Mouse (Mus musculus) megakaryocyte-erythroid progenitor cell, adult 5-6 weeks (primary cell): ENCODE measurements around the gene Fam126b. TPM values are rescaled to one million over a fixed set of nuclear protein-coding genes. Genes with fewer than 3 reads are reported as not detected.

Experiments used
- total RNA-seq, 2 experiments: library from RNA; stranded (forward) in 1 of 2; stranded (reverse) in 1 of 2; fragments of 200-1000, 215-1000 nt in 1 of 2; fragments of >200 nt in 1 of 2; fragmentation: Nextera tagmentation in 1 of 2; gene quantifications; 2 replicates each; pipeline ENCODE4 v1.2.3; 2014 to 2017

Gene Fam126b
- total RNA-seq, 2 experiments from 2014 or later, result 11.3 to 21.1 TPM

Other genes starting within 250 kb of the Fam126b start
- 135 and 139 TPM in 2 replicates for gene Bzw1, start 193.4 kb downstream of the Fam126b start, total RNA-seq (2014; fragmentation: Nextera tagmentation)
- 242 and 249 TPM in 2 replicates for gene Bzw1, start 193.4 kb downstream of the Fam126b start, total RNA-seq (2017)
- 269 and 310 TPM in 2 replicates for gene Clk1, start 162.3 kb downstream of the Fam126b start, total RNA-seq (2014; fragmentation: Nextera tagmentation)
- 403 and 497 TPM in 2 replicates for gene Clk1, start 162.3 kb downstream of the Fam126b start, total RNA-seq (2017)
- gene Nif3l1, start 141.2 kb downstream of the Fam126b start, total RNA-seq (2014; fragmentation: Nextera tagmentation), result 30.9 and 45.4 TPM in 2 replicates
- 56.8 and 79.4 TPM in 2 replicates for gene Nif3l1, start 141.2 kb downstream of the Fam126b start, total RNA-seq (2017)
- gene Ppil3, start 140.8 kb downstream of the Fam126b start, total RNA-seq (2014; fragmentation: Nextera tagmentation), result 96.1 and 99.1 TPM in 2 replicates
- 86.2 and 94.3 TPM in 2 replicates for gene Ppil3, start 140.8 kb downstream of the Fam126b start, total RNA-seq (2017)
- gene Orc2, start 81.2 kb downstream of the Fam126b start, total RNA-seq (2014; fragmentation: Nextera tagmentation), result 101 and 111 TPM in 2 replicates
- gene Orc2, start 81.2 kb downstream of the Fam126b start, total RNA-seq (2017), result 138 and 155 TPM in 2 replicates
- gene Ndufb3, start 61 bp upstream of the Fam126b start, total RNA-seq (2014; fragmentation: Nextera tagmentation), result 101 and 116 TPM in 2 replicates
- gene Ndufb3, start 61 bp upstream of the Fam126b start, total RNA-seq (2017), result 107 and 113 TPM in 2 replicates
- gene Als2cr12, start 109.7 kb upstream of the Fam126b start, total RNA-seq (2014; fragmentation: Nextera tagmentation), result not detected in 2 replicates
- not detected in 2 replicates for gene Als2cr12, start 109.7 kb upstream of the Fam126b start, total RNA-seq (2017)
- 51.7 and 65.3 TPM in 2 replicates for gene Cflar, start 125.2 kb upstream of the Fam126b start, total RNA-seq (2014; fragmentation: Nextera tagmentation)
- gene Cflar, start 125.2 kb upstream of the Fam126b start, total RNA-seq (2017), result 26.9 and 53.4 TPM in 2 replicates
- gene Casp8, start 209.1 kb upstream of the Fam126b start, total RNA-seq (2014; fragmentation: Nextera tagmentation), result 25.6 and 37.4 TPM in 2 replicates
- gene Casp8, start 209.1 kb upstream of the Fam126b start, total RNA-seq (2017), result 57.4 and 69.1 TPM in 2 replicates